In genomic region chr7:78909026-78909425, GRCm38 (mm10) we compare ENCODE assay signal across 28 mouse cellular contexts. TPM values are rescaled to one million over a fixed set of nuclear protein-coding genes. Genes with fewer than 3 reads are reported as not detected.
A peak's percentile ranks its signal among the peaks of the same experiment; 100 is the strongest.
DNase-seq lines count a peak whose midpoint lies in the region; ATAC-seq lines count a peak whose summit lies in the region.
"Had no signal": no experiment of that assay in that cellular context is flagged by ENCODE, and none has a peak within 500 bp of the region (broad histone marks: within the 10 kb centered on the region; RNA-seq: fewer than 3 reads in every experiment).

No protein-coding gene starts in this region.

- peak; percentile 29 for DNase-seq in induced T-regulatory cell, adult 2 months (ENCODE audit: low read depth)
- peak; percentile 71 to 82 for DNase-seq in natural killer cell, adult 2 months (ENCODE audit: low spot score in 2 of 2)
- DNase-seq in adrenal gland, postnatal 36 days: no peak
- no peak for DNase-seq in heart, adult 9 months (ENCODE audit: low spot score in 2 of 2)
- DNase-seq: adrenal gland, adult 8-10 months; adrenal gland, postnatal 14 days; cerebellum, adult 11 months; cerebellum, adult 18-20 months; cerebellum, adult 8-10 months; cerebellum, adult 9-11 months; cerebellum, postnatal 14 days; cerebellum, postnatal 36 days; embryo, embryonic 11 days had no signal

- 0 out of 2 replicates have a peak overlapping the region, but pooled peaks have one; percentile 2 for H3K9ac ChIP-seq in neural tube, embryonic 13.5 days
- no peak overlapping the region for H3K9ac ChIP-seq in neural tube, embryonic 15.5 days (replicated peaks)
- H3K9ac ChIP-seq: embryonic facial prominence, embryonic 13.5 days; embryonic facial prominence, embryonic 15.5 days; forebrain, embryonic 12.5 days had no signal

- no peak overlapping the region for H3K4me3 ChIP-seq in neural tube, embryonic 13.5 days
- H3K4me3 ChIP-seq in neural tube, embryonic 15.5 days (replicated peaks): no peak overlapping the region
- H3K4me3 ChIP-seq: embryonic facial prominence, embryonic 13.5 days; embryonic facial prominence, embryonic 15.5 days; erythroblast, embryonic 14.5 days; forebrain, embryonic 10.5 days; forebrain, embryonic 12.5 days had no signal

- no peak overlapping the region for H3K4me2 ChIP-seq in neural tube, embryonic 13.5 days
- H3K4me2 ChIP-seq in neural tube, embryonic 15.5 days: no peak overlapping the region
- H3K4me2 ChIP-seq: embryonic facial prominence, embryonic 13.5 days; embryonic facial prominence, embryonic 15.5 days; forebrain, embryonic 12.5 days had no signal

- no peak overlapping the region for H3K27ac ChIP-seq in neural tube, embryonic 13.5 days (replicated peaks)
- no peak overlapping the region for H3K27ac ChIP-seq in neural tube, embryonic 15.5 days (replicated peaks)
- H3K27ac ChIP-seq: embryonic facial prominence, embryonic 13.5 days; embryonic facial prominence, embryonic 15.5 days; forebrain, embryonic 10.5 days; forebrain, embryonic 12.5 days had no signal

- 91% methylated on average over 6 of the region's 6 CpGs for WGBS in neural tube, embryonic 13.5 days
- WGBS in neural tube, embryonic 15.5 days: 90% methylated on average over 6 of the region's 6 CpGs

- H3K27me3 ChIP-seq in neural tube, embryonic 13.5 days: no peaks in the 10 kb centered on the region
- no peaks in the 10 kb centered on the region for H3K27me3 ChIP-seq in neural tube, embryonic 15.5 days (replicated peaks)
- H3K27me3 ChIP-seq: CH12.LX; embryonic facial prominence, embryonic 13.5 days; embryonic facial prominence, embryonic 15.5 days; forebrain, embryonic 12.5 days; Patski had no signal

- peaks cover 25% of the 10 kb centered on the region for H3K4me1 ChIP-seq in neural tube, embryonic 13.5 days (replicated peaks)
- peaks cover 15% of the 10 kb centered on the region; the same call in 1 of the 2 replicates for H3K4me1 ChIP-seq in neural tube, embryonic 15.5 days

- ATAC-seq in neural tube, embryonic 13.5 days (ENCODE audit: low read depth): no peak
- ATAC-seq in neural tube, embryonic 15.5 days (ENCODE audit: low FRiP score): no peak
- ATAC-seq: activated CD4-positive, CD25-positive, alpha-beta regulatory T cell, adult 4 months; CD4-positive, CD25-positive, alpha-beta regulatory T cell, adult 4 months; forebrain, embryonic 14.5 days; forebrain, embryonic 16.5 days; Patski had no signal

- peaks cover 51% of the 10 kb centered on the region for H3K36me3 ChIP-seq in neural tube, embryonic 13.5 days
- peaks cover 23% of the 10 kb centered on the region for H3K36me3 ChIP-seq in neural tube, embryonic 15.5 days

- H3K9me3 ChIP-seq in neural tube, embryonic 13.5 days: no peaks in the 10 kb centered on the region
- H3K9me3 ChIP-seq in neural tube, embryonic 15.5 days (replicated peaks): no peaks in the 10 kb centered on the region
- H3K9me3 ChIP-seq: embryonic facial prominence, embryonic 13.5 days; embryonic facial prominence, embryonic 15.5 days; forebrain, embryonic 10.5 days; forebrain, embryonic 12.5 days; G1E had no signal

RNA-seq across cellular contexts. Expression of gene Isg20, which starts 4.2 kb away (rescaled TPM):
- polyA plus RNA-seq in neural tube, embryonic 13.5 days (2015; fragmentation: Nextera tagmentation; extraction: Ambion mirVana): 0.45 TPM in 1 of 2 replicates, not detected in the other
- polyA plus RNA-seq in neural tube, embryonic 15.5 days (2015; fragmentation: Nextera tagmentation; extraction: Ambion mirVana): 1.3 and 10.5 TPM in 2 replicates
- total RNA-seq in adrenal gland, postnatal 36 days (2021): 10 to 100 TPM in 1 of 2 experiments, 1 to 10 TPM in 1; 7.0 to 11.2 TPM
- polyA plus RNA-seq: embryonic facial prominence, embryonic 11.5 days had no signal

RNA-seq across cellular contexts. Expression of gene Aen, which starts 13.4 kb away (rescaled TPM):
- 43.8 and 47.9 TPM in 2 replicates for polyA plus RNA-seq in neural tube, embryonic 13.5 days (2015; fragmentation: Nextera tagmentation; extraction: Ambion mirVana)
- 55.7 and 58.6 TPM in 2 replicates for polyA plus RNA-seq in neural tube, embryonic 15.5 days (2015; fragmentation: Nextera tagmentation; extraction: Ambion mirVana)
- total RNA-seq in adrenal gland, postnatal 36 days (2021): 10 to 100 TPM; 37.8 to 39.2 TPM

Comparison
In these comparisons a context has a peak if more than half of its experiments do, and no peak if none do; other contexts are left out.
1. DNase-seq: peak in induced T-regulatory cell, adult 2 months (single experiment) and natural killer cell, adult 2 months (2 of 2); none in adrenal gland, postnatal 36 days (0 of 2) and heart, adult 9 months (0 of 2).